Comparison of ENCODE assay signal across 29 mouse cellular contexts in the genomic region with DNA sequence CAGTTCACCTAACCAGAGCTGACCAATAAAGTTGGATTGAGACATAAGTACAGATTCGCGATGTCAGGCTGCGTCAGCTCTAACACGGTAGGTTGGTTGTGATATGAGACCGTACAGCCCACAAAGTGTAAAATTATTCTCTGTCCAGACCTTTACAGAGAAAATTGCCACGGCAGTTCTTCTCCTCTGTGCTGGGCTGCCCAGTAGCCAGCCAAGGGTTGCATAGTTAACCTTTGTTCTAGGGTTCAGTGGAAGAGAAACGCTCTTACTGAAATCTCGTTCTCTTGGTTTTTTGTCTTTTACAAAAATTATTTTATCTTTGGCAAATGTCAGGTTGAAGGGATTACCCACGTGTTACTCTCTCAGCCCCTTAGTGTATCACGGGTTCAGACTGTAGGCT. TPM values are rescaled to one million over a fixed set of nuclear protein-coding genes. Genes with fewer than 3 reads are reported as not detected.
A peak's percentile ranks its signal among the peaks of the same experiment; 100 is the strongest.
DNase-seq lines count a peak whose midpoint lies in the region; ATAC-seq and TF ChIP-seq lines count a peak whose summit lies in the region.
"Had no signal": no experiment of that assay in that cellular context is flagged by ENCODE, and none has a peak within 500 bp of the region (broad histone marks: within the 10 kb centered on the region; RNA-seq: fewer than 3 reads in every experiment).

No protein-coding gene starts in this region.

- peak; percentile 60 for DNase-seq in kidney, adult 9 months
- DNase-seq in liver, adult 2 months (ENCODE audit: extremely low read depth, low read depth, low spot score), result peak; percentile 10
- no peak for DNase-seq in liver, embryonic 11.5 days (ENCODE audit: low spot score)
- DNase-seq in neural tube, embryonic 10.5 days (ENCODE audit: extremely low spot score, low spot score), result no peak
- DNase-seq: adrenal gland, adult 2 months; adrenal gland, postnatal 10 days; adrenal gland, postnatal 25 days; cerebellum, adult 11 months; cerebellum, adult 18-20 months; cerebellum, adult 8-10 months; cerebellum, adult 9-11 months; cerebellum, postnatal 14 days; cerebellum, postnatal 36 days; embryo, embryonic 11 days had no signal

- WGBS in intestine, embryonic 16.5 days, result 64% methylated on average over 10 of the region's 10 CpGs
- WGBS in intestine, postnatal 0 days, result 49% methylated on average over 10 of the region's 10 CpGs
- WGBS in kidney, embryonic 16.5 days, result 78% methylated on average over 10 of the region's 10 CpGs
- 67% methylated on average over 10 of the region's 10 CpGs for WGBS in liver, adult 2 months
- 85% methylated on average over 10 of the region's 10 CpGs for WGBS in liver, embryonic 11.5 days

- H3K79me2 ChIP-seq in liver, adult 2 months (ENCODE audit: control insufficient read depth, insufficient read depth, low read length), result no peaks in the 10 kb centered on the region

- no peak overlapping the region for H3K9ac ChIP-seq in intestine, embryonic 16.5 days (ENCODE audit: low read depth, low read length)
- no peak overlapping the region for H3K9ac ChIP-seq in intestine, postnatal 0 days (ENCODE audit: low read depth, low read length)
- H3K9ac ChIP-seq in kidney, embryonic 16.5 days (replicated peaks; ENCODE audit: low read length), result no peak overlapping the region
- no peak overlapping the region for H3K9ac ChIP-seq in liver, adult 2 months (ENCODE audit: low read depth, low read length)
- H3K9ac ChIP-seq in liver, embryonic 11.5 days (ENCODE audit: low read depth, low read length), result no peak overlapping the region
- H3K9ac ChIP-seq: embryonic facial prominence, embryonic 13.5 days; embryonic facial prominence, embryonic 15.5 days; forebrain, embryonic 12.5 days had no signal

- TF ChIP-seq POLR2A in liver, adult 2 months (IDR thresholded peaks at IDR 0.05; ENCODE audit: extremely low read depth, insufficient read depth, low read length), result no peak

- peaks cover 49% of the 10 kb centered on the region for H3K4me1 ChIP-seq in intestine, embryonic 16.5 days (ENCODE audit: control insufficient read depth, insufficient read depth, low read length)
- H3K4me1 ChIP-seq in intestine, postnatal 0 days (replicated peaks; ENCODE audit: control insufficient read depth, insufficient read depth, low read length), result peaks cover 9% of the 10 kb centered on the region; the same call in 1 of the 2 replicates
- peaks cover 3% of the 10 kb centered on the region for H3K4me1 ChIP-seq in kidney, embryonic 16.5 days (ENCODE audit: insufficient read depth, low read length)
- no peaks in the 10 kb centered on the region for H3K4me1 ChIP-seq in liver, adult 2 months (ENCODE audit: control insufficient read depth, insufficient read depth, low read length)
- H3K4me1 ChIP-seq in liver, embryonic 11.5 days (replicated peaks; ENCODE audit: control insufficient read depth, insufficient read depth, low read length), result no peaks in the 10 kb centered on the region
- H3K4me1 ChIP-seq: embryonic facial prominence, embryonic 13.5 days; forebrain, embryonic 12.5 days had no signal

- H3K9me3 ChIP-seq in intestine, embryonic 16.5 days (ENCODE audit: control insufficient read depth, low read length), result no peaks in the 10 kb centered on the region
- no peaks in the 10 kb centered on the region for H3K9me3 ChIP-seq in intestine, postnatal 0 days (ENCODE audit: control insufficient read depth)
- no peaks in the 10 kb centered on the region for H3K9me3 ChIP-seq in kidney, embryonic 16.5 days (ENCODE audit: low read length)
- H3K9me3 ChIP-seq in liver, embryonic 11.5 days (ENCODE audit: control insufficient read depth, low read length), result no peaks in the 10 kb centered on the region
- H3K9me3 ChIP-seq: embryonic facial prominence, embryonic 13.5 days; embryonic facial prominence, embryonic 15.5 days; forebrain, embryonic 10.5 days; forebrain, embryonic 12.5 days had no signal

- H3K27me3 ChIP-seq in intestine, embryonic 16.5 days (replicated peaks; ENCODE audit: control insufficient read depth, insufficient read depth, low read length), result no peaks in the 10 kb centered on the region
- H3K27me3 ChIP-seq in intestine, postnatal 0 days (replicated peaks; ENCODE audit: control insufficient read depth, insufficient read depth, low read length), result no peaks in the 10 kb centered on the region
- H3K27me3 ChIP-seq in kidney, embryonic 16.5 days (ENCODE audit: insufficient read depth, low read length), result no peaks in the 10 kb centered on the region
- no peaks in the 10 kb centered on the region for H3K27me3 ChIP-seq in liver, adult 2 months (ENCODE audit: control insufficient read depth, insufficient read depth, low read length)
- H3K27me3 ChIP-seq in liver, embryonic 11.5 days (replicated peaks; ENCODE audit: control insufficient read depth, insufficient read depth, low read length), result peaks cover 2% of the 10 kb centered on the region; the same call in 1 of the 2 replicates
- H3K27me3 ChIP-seq: embryonic facial prominence, embryonic 13.5 days; embryonic facial prominence, embryonic 15.5 days; forebrain, embryonic 12.5 days had no signal

- no peak overlapping the region for H3K4me3 ChIP-seq in intestine, embryonic 16.5 days (ENCODE audit: low read length)
- H3K4me3 ChIP-seq in intestine, postnatal 0 days (ENCODE audit: low read depth, low read length), result no peak overlapping the region
- H3K4me3 ChIP-seq in kidney, embryonic 16.5 days (ENCODE audit: low read length), result no peak overlapping the region
- no peak overlapping the region for H3K4me3 ChIP-seq in liver, adult 2 months (ENCODE audit: insufficient read depth, low read depth, low read length)
- no peak overlapping the region for H3K4me3 ChIP-seq in liver, embryonic 11.5 days (ENCODE audit: low read depth, low read length)
- H3K4me3 ChIP-seq: embryonic facial prominence, embryonic 13.5 days; embryonic facial prominence, embryonic 15.5 days; erythroblast, embryonic 14.5 days; forebrain, embryonic 10.5 days; forebrain, embryonic 12.5 days had no signal

- H3K36me3 ChIP-seq in intestine, embryonic 16.5 days (ENCODE audit: control insufficient read depth, insufficient read depth, low read length), result peaks cover 20% of the 10 kb centered on the region
- peaks cover 26% of the 10 kb centered on the region for H3K36me3 ChIP-seq in intestine, postnatal 0 days (ENCODE audit: control insufficient read depth, insufficient read depth)
- H3K36me3 ChIP-seq in kidney, embryonic 16.5 days (ENCODE audit: insufficient read depth, low read length), result peaks cover 19% of the 10 kb centered on the region
- H3K36me3 ChIP-seq in liver, adult 2 months (ENCODE audit: control insufficient read depth, insufficient read depth, low read length), result no peaks in the 10 kb centered on the region
- H3K36me3 ChIP-seq in liver, embryonic 11.5 days (ENCODE audit: control insufficient read depth, insufficient read depth, low read length), result no peaks in the 10 kb centered on the region

- no peak overlapping the region for H3K4me2 ChIP-seq in intestine, embryonic 16.5 days (ENCODE audit: low read depth, low read length)
- H3K4me2 ChIP-seq in intestine, postnatal 0 days (replicated peaks; ENCODE audit: low read depth), result no peak overlapping the region
- no peak overlapping the region for H3K4me2 ChIP-seq in kidney, embryonic 16.5 days (replicated peaks; ENCODE audit: low read depth, low read length)
- H3K4me2 ChIP-seq in liver, embryonic 11.5 days, result no peak overlapping the region
- H3K4me2 ChIP-seq: embryonic facial prominence, embryonic 13.5 days; embryonic facial prominence, embryonic 15.5 days; forebrain, embryonic 12.5 days had no signal

- H3K27ac ChIP-seq in intestine, embryonic 16.5 days (ENCODE audit: low read length), result peak overlapping the region; percentile 39
- H3K27ac ChIP-seq in intestine, postnatal 0 days (ENCODE audit: low read depth, low read length), result no peak overlapping the region
- no peak overlapping the region for H3K27ac ChIP-seq in kidney, embryonic 16.5 days (ENCODE audit: low read length)
- H3K27ac ChIP-seq in liver, adult 2 months (replicated peaks; ENCODE audit: insufficient read depth, low read depth, low read length), result no peak overlapping the region
- H3K27ac ChIP-seq in liver, embryonic 11.5 days (ENCODE audit: low read depth, low read length), result no peak overlapping the region
- H3K27ac ChIP-seq: embryonic facial prominence, embryonic 13.5 days; embryonic facial prominence, embryonic 15.5 days; forebrain, embryonic 10.5 days; forebrain, embryonic 12.5 days had no signal

- TF ChIP-seq CTCF in intestine, postnatal 0 days (IDR thresholded peaks at IDR 0.05; ENCODE audit: low read depth), result no peak
- no peak for TF ChIP-seq CTCF in liver, adult 2 months (IDR thresholded peaks at IDR 0.05; ENCODE audit: low read depth, low read length)

- ATAC-seq in intestine, embryonic 16.5 days, result no peak
- no peak for ATAC-seq in intestine, postnatal 0 days
- no peak for ATAC-seq in kidney, embryonic 16.5 days (ENCODE audit: low FRiP score, low TSS enrichment)
- ATAC-seq in liver, embryonic 11.5 days (replicated peaks; ENCODE audit: low FRiP score), result no peak
- ATAC-seq: forebrain, embryonic 14.5 days had no signal

RNA-seq across cellular contexts. Expression of a gene that starts 9.8 kb away (rescaled TPM):
- polyA plus RNA-seq in intestine, embryonic 16.5 days (2015; fragmentation: Nextera tagmentation; extraction: Ambion mirVana), result 0.28 and 0.56 TPM in 2 replicates
- 0.04 and 0.25 TPM in 2 replicates for polyA plus RNA-seq in intestine, postnatal 0 days (2015; fragmentation: Nextera tagmentation; extraction: Ambion mirVana)
- polyA plus RNA-seq in kidney, embryonic 16.5 days (2015; fragmentation: Nextera tagmentation; extraction: Ambion mirVana), result 0.17 and 0.40 TPM in 2 replicates
- total RNA-seq in liver, adult 2 months (2014; rRNA removed), result not detected in 2 replicates
- polyA plus RNA-seq in liver, adult 2 months (2012; rRNA removed), result not detected in 2 replicates
- not detected in 2 replicates for polyA plus RNA-seq in liver, embryonic 11.5 days (2014; fragmentation: Nextera tagmentation; extraction: Ambion mirVana)
- total RNA-seq: adrenal gland, adult 2 months; adrenal gland, postnatal 10 days; adrenal gland, postnatal 25 days; adrenal gland, postnatal 4 days; common myeloid progenitor, adult 5-6 weeks; MEL had no signal
- polyA plus RNA-seq: adrenal gland, adult 2 months; C2C12; embryonic facial prominence, embryonic 11.5 days; embryonic facial prominence, embryonic 15.5 days; erythroblast, embryonic 14.5 days; forebrain, embryonic 14.5 days had no signal

RNA-seq across cellular contexts. Expression of a gene that starts 11.7 kb away (rescaled TPM):
- polyA plus RNA-seq in intestine, embryonic 16.5 days (2015; fragmentation: Nextera tagmentation; extraction: Ambion mirVana), result 32.6 and 33.4 TPM in 2 replicates
- polyA plus RNA-seq in intestine, postnatal 0 days (2015; fragmentation: Nextera tagmentation; extraction: Ambion mirVana), result 15.8 and 18.3 TPM in 2 replicates
- 20.2 and 22.2 TPM in 2 replicates for polyA plus RNA-seq in kidney, embryonic 16.5 days (2015; fragmentation: Nextera tagmentation; extraction: Ambion mirVana)
- 0.07 TPM in 1 of 2 replicates, not detected in the other for total RNA-seq in liver, adult 2 months (2014; rRNA removed)
- polyA plus RNA-seq in liver, adult 2 months (2012; rRNA removed), result 0.07 and 0.10 TPM in 2 replicates
- 3.1 and 3.2 TPM in 2 replicates for polyA plus RNA-seq in liver, embryonic 11.5 days (2014; fragmentation: Nextera tagmentation; extraction: Ambion mirVana)
- total RNA-seq: adrenal gland, postnatal 25 days; common myeloid progenitor, adult 5-6 weeks had no signal
- polyA plus RNA-seq: erythroblast, embryonic 14.5 days had no signal

RNA-seq across cellular contexts. Expression of a gene that starts 38.3 kb away (rescaled TPM):
- not detected in 2 replicates for polyA plus RNA-seq in intestine, embryonic 16.5 days (2015; fragmentation: Nextera tagmentation; extraction: Ambion mirVana)
- polyA plus RNA-seq in intestine, postnatal 0 days (2015; fragmentation: Nextera tagmentation; extraction: Ambion mirVana), result not detected in 2 replicates
- not detected in 2 replicates for polyA plus RNA-seq in kidney, embryonic 16.5 days (2015; fragmentation: Nextera tagmentation; extraction: Ambion mirVana)
- total RNA-seq in liver, adult 2 months (2014; rRNA removed), result not detected in 2 replicates
- polyA plus RNA-seq in liver, adult 2 months (2012; rRNA removed), result 0.16 and 0.32 TPM in 2 replicates
- polyA plus RNA-seq in liver, embryonic 11.5 days (2014; fragmentation: Nextera tagmentation; extraction: Ambion mirVana), result not detected in 2 replicates
- total RNA-seq: adrenal gland, adult 2 months; adrenal gland, postnatal 10 days; adrenal gland, postnatal 25 days; adrenal gland, postnatal 4 days; common myeloid progenitor, adult 5-6 weeks; ES-E14; MEL had no signal
- polyA plus RNA-seq: adrenal gland, adult 2 months; C2C12; embryonic facial prominence, embryonic 11.5 days; embryonic facial prominence, embryonic 15.5 days; erythroblast, embryonic 14.5 days; forebrain, embryonic 10.5 days; forebrain, embryonic 12.5 days had no signal

Comparison
In these comparisons a context has a peak if more than half of its experiments do, and no peak if none do; other contexts are left out.
1. DNase-seq: peak in kidney, adult 9 months (single experiment) and liver, adult 2 months (single experiment); none in liver, embryonic 11.5 days (single experiment) and neural tube, embryonic 10.5 days (single experiment).